Mouse (Mus musculus): Measurements from ENCODE around the gene Etv5.

The Etv5 gene

GRCm38 (mm10) chr16:22429377-22429776 lies 10.1 kb downstream of the Etv5 start:
- no peak for DNase-seq

DNA sequence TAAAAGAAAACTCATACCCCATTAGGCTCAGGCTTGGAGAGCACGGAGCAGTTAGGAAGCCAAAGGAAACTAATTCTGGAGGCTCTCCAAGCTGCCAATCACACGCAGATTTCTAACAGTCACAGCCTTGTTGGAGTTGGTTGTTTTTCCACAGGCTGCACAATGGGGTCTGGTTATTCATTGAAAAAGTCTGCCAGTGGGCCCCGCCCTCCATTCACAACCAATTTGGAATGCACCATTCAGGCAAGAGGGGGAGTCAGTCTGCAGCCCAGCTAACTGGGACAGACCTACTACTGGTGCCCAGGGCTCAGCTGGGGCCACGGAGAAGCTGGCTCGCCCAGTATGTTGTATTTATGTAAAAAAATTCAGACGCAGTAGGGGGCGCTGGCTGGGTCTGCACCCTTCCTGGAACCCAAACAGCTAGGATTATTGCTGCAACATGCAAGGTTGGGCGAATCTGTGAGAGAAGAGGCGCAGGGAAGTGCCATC lies 10.6 kb downstream of the Etv5 start:
- DNase-seq: peak; percentile 26

DNA sequence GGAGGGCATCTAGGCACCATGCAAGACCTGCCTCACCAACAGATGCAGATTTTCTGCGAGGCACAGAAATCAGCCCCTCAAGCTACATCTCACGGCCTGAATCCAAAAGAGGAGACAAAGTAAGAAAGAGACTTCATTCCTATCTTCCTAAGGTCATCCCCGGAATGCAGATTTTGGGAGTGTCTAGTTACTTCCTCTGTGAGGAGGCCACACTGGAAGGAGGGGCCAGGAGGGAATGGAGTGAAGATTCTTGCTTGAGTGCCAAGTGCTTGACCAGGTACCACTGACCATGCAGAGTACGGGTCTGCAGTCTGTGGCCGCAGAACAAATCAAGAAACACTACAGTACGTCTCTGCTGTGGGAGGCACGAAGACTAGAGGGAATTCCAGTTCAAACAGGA lies 12.7 kb downstream of the Etv5 start:
- no peak for DNase-seq

DNA sequence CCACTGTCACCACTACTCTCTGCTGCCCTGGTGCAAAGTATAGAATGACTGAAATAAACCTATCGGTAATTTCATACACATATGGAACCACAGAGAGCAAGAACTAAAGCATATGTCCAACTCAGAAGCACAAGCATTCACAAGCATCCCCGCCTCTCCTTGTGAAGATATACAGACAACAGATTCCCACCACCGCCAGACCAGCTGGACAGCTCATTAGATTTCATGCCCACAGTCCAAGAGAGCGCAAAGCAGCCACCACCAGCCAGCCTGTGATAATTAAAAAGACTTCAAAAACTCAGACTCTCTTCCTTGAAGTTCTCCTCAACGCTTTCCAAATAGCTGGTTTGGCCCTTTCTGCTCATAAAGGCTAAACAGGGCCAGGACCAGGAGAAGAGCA lies 17.3 kb downstream of the Etv5 start:
- DNase-seq: no peak

GRCm38 (mm10) chr16:22417931-22418330 lies 21.6 kb downstream of the Etv5 start:
- no peak for DNase-seq

DNA sequence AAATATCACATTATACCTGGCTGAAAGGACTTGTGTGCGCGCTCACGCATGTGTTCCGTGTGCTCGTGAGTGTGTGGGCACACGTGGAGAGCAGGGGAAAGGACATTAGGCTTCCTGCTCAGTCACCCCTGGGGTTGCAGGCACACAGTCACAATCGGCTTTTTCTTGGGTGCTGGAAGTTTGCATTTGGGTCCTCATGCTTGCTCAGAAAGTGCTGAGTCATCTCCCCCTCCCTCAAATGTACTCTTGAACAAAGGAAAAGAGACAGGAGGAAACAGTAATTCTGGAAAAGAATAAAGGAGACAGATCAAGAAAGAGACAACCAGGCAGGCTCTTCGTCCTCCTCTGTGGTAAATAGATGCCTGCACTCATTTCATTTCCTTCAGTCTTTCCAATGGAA lies 22.5 kb downstream of the Etv5 start:
- DNase-seq: no peak

DNA sequence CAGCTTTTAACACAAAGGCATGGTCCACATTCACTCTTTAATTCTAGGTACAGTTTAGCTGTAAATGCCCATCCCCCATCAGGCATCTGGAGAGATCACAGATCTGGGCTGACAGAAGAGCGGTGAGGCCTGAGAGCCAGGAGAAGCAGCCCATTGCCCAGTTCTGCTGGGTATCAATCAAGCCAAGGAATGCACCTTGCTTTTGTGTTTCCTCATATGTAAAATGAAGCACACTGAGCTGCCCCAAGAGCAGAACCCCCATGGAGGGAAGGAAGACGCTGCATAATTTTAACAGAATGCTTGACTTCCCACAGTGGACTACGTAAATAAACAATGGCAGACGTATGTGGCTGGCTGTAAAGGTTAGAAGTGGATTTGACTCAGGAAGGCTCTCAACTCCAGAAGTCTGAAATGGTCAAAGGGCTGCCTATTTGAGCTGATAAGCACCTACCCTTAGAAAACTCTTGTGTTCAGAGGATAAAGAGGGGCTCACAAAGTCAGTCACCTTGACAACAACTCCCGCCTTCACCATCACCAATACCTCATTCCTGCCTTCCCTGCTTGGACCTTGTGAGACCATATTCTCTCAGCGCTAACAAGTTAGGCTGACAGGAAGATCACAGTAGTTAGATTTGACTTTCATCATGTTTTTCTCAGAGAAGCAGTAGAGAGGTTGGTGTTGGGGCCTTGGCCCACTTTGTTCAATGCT lies 23.2 kb downstream of the Etv5 start:
- no peak for DNase-seq

- DNase-seq: no peak
Observed at GRCm38 (mm10) chr16:22414205-22414754, 25.2 kb downstream of the Etv5 start.

- no peak for DNase-seq
Observed at GRCm38 (mm10) chr16:22412459-22413229, 26.9 kb downstream of the Etv5 start.

DNA sequence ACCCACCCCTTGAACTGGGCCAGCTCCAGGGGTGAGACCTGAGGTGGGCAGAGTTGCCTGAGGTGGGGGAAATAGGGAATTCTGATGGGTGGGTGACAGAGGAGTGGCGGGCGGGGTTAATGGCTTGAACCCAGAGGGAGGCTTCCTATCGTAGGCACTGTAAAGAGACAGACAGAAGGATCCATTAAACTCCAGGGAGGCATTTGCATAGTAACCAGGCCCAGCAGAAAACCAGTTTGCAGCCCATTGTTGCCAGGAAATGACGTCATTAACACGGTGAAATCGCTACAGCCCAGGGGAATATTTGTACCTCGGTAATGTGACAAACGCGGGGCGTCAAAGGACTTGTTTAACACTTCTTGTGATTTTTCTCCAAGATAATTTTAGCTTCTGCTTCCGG lies 27.8 kb downstream of the Etv5 start:
- no peak for DNase-seq

DNA sequence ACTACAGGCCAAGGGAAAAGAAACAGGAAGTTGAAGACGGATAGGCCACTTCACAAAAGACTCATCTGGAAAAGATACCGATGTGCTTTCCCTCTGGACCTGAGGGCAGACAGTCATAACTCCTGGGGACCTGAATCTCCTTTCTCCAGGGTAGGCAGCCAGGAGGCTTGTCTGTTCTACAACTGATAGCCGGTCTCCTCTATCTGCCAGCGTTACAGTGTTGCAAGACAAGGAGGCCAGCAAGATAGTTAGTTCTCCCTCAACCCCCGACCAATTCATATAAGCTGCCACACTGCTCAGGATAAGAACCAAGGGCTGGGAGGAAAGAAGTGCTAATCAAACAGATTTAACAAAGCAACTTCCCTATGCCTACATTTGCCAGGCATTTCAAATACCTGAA lies 29.5 kb downstream of the Etv5 start:
- DNase-seq: no peak

DNA sequence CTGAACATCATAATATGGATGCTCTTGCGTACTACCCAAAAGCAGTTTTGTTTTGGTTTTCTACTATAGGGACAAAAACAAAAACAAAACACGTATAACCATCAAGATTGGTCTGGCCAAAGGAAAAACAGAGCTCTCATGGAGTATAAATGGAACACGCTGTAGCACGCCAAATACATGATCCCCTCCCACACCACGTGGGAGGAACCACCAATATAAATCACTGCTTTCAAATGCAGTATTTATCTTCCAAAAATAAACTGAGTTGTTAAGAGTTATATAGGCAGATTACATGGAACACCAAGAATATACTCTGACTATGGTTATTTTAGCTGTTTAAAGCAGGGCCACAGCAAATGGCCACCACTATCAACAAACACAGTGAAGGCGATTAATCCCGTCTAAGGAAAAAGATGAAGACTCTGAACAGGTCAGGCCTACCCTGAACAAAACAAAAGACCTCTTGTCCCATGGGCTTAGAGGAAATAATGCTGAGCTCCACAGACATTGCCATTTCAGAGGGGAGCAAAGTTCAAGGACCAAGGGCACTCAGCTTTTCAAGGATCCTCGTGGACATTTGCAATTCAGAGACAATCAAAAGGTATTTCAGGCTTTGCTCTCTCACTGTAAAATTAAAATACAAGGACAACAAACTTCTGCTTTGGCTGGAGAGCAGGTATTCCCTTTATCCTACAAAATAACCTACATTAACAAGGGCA lies 30.7 kb downstream of the Etv5 start:
- DNase-seq: no peak

DNA sequence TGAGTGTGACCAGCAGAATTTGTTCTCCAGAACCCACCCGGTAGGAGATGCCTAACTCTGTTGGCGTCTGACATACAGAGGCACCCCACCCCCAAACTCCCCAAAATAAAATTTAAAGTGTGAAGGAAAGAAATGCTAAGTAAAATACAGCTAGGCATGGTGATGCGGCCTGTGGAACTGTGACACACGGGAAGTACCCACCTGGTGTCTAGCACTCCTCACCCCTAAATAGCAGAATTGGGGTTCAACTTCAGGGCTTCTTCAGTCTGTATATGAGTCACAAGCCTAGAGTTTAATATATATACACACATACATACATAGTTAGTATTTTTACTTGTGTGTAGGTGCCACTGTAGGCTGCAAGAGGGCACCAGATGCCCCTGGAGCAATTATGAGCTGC lies 32.8 kb downstream of the Etv5 start:
- no peak for DNase-seq

GRCm38 (mm10) chr16:22406050-22406449 lies 33.5 kb downstream of the Etv5 start:
- DNase-seq: no peak

DNA sequence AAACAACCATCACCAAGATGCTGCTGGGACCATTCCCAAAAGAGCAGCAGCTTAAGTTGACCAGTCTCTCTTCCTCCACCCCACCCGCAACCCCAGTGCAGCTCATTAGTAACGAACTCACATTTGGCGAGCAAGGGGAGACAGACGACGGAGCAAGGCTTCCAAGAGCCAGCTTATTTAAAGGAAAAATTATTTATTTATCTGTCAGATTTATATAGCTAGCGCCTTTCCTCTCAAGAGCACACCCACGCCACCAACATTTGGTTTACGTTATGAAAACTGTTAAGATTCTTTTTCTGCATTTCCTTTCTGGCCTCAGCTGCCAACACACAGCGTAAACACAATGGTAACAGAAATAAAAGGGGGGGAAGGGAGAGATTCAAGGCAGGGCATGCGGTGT lies 34.0 kb downstream of the Etv5 start:
- no peak for DNase-seq

GRCm38 (mm10) chr16:22403715-22404114 lies 35.8 kb downstream of the Etv5 start:
- no peak for DNase-seq

DNA sequence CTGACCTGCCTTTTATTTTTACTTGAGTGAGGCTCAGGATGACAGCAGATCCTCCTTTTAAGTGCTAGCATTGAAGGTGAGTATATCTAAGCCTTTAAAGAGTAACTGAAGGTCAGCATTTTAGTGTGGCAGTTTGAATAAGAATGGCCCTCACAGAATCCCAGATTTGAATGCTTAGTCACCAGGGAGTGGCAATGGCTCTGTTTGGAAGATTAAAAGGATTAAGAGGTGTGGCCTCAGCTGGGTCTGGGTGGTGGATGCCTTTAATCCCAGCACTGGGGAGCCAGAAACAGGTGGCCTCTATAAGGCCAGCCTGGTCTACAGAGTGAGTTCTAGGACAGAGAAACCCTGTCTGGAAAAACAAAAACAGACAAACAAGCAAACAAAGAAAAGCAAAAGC lies 36.9 kb downstream of the Etv5 start:
- DNase-seq: no peak

DNA sequence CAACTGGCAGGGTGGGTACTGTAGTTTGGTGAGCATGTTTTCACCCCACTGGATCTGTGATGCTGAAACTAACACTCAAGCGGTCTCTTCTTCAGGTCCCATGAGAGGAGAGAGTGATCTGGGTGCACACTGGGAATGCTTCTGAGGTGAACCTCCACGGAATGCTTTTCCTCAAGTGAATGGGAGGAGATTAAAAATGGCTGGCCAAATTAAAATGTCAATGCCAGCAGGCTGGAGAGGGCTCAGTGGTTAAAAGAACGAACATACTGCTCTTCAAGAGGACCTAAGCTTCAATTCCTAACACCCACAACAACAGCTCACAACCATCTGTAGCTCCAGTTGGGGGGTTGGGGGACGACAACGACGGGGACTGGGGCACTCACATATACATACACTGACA lies 39.3 kb downstream of the Etv5 start:
- DNase-seq: no peak

- no peak for DNase-seq
Observed at GRCm38 (mm10) chr16:22398784-22399453, 40.6 kb downstream of the Etv5 start.

DNA sequence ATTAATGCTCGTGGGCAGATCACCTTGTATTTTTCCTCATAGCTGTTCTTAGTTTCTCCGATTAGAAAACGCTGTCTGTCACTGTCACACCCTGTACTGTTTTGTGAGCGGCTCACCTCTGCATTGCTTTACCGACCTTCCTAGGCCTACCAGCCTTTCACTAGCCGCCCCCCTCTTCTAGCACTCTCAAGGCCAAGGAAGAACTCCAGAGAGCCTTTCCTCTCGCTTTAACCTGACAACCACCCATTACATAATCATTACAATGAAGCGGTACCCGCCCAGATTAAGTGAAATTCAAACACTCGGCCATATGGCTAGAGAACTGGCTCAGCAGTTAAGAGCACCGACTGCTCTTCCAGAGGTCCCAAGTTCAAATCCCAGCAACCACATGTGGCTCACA lies 41.2 kb downstream of the Etv5 start:
- no peak for DNase-seq

- no peak for DNase-seq
Observed at GRCm38 (mm10) chr16:22396420-22396819, 43.1 kb downstream of the Etv5 start.

DNA sequence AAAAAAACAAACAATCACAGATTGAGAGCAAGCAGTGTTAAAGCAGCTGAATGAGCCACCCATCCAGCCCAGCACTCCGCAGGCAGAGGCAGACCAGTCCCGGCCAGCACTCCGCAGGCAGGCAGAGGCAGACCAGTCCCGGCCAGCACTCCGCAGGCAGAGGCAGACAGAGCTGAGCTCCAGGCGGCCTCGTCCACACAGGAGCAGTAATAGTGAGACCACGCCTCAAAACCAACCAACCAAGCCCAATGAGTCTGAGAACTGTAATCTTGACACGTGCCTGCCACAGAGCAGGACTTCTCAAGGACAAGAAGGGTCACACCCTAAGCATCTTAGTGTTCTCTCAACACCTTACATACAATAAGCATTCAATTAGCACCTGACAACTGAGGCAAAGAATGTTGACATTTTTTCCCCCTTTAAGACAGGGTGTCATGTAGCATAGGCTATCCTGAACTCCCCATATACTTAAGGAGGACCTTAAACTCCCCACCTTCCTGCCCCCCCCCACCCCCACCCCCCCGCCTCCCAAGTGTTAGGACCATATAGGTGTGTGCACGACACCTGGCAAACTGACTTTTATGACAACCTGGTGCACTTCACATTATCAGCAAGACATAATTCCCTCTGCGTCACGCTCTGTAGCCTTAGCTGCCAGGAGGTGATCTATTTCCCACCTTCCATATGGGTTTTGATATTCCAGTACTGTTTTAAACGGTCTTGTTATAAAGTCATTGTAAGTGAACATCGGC lies 44.2 kb downstream of the Etv5 start:
- DNase-seq: no peak
